Mouse (Mus musculus): ENCODE data around the gene Krtap5-4. TPM values are rescaled to one million over a fixed set of nuclear protein-coding genes. Genes with fewer than 3 reads are reported as not detected.

Gene Krtap5-4
- polyA plus RNA-seq, 1 experiment from 2014 or later: not detected

GRCm38 (mm10) chr7:142351569-142351968 lies 48.2 kb downstream of the Krtap5-4 start:
- Histone ChIP-seq H3K27ac (ENCODE audit: low read length) (0 out of 2 replicates have a peak overlapping the region, but pooled peaks have one; percentile 43), H3K9ac (replicated peaks; ENCODE audit: low read depth, low read length) (no peak overlapping the region), H3K9me3 (ENCODE audit: control insufficient read depth, low read length) (no peaks in the 10 kb centered on the region), H3K4me3 (replicated peaks; ENCODE audit: low read length) (no peak overlapping the region), H3K4me2 (ENCODE audit: low read length) (no peak overlapping the region), H3K36me3 (ENCODE audit: control insufficient read depth, insufficient read depth) (no peaks in the 10 kb centered on the region), H3K4me1 (replicated peaks; ENCODE audit: control insufficient read depth, insufficient read depth, low read length) (peaks cover 18% of the 10 kb centered on the region), H3K27me3 (replicated peaks; ENCODE audit: control insufficient read depth, insufficient read depth, low read length) (no peaks in the 10 kb centered on the region)
- 52% methylated on average over 5 of the region's 5 CpGs for WGBS
- peak; percentile 70 for ATAC-seq

- H3K4me1 ChIP-seq (replicated peaks; ENCODE audit: control insufficient read depth, insufficient read depth, low read length): peaks cover 18% of the 10 kb centered on the region
- H3K9me3 ChIP-seq (ENCODE audit: control insufficient read depth, low read length): no peaks in the 10 kb centered on the region
- no peaks in the 10 kb centered on the region for H3K36me3 ChIP-seq (ENCODE audit: control insufficient read depth, insufficient read depth)
- no peak for ATAC-seq
- no peak overlapping the region for H3K4me2 ChIP-seq (ENCODE audit: low read length)
- 75% methylated on average over 5 of the region's 5 CpGs for WGBS
- no peak overlapping the region for H3K9ac ChIP-seq (replicated peaks; ENCODE audit: low read depth, low read length)
- H3K27ac ChIP-seq (ENCODE audit: low read length): no peak overlapping the region
- no peaks in the 10 kb centered on the region for H3K27me3 ChIP-seq (replicated peaks; ENCODE audit: control insufficient read depth, insufficient read depth, low read length)
- no peak overlapping the region for H3K4me3 ChIP-seq (replicated peaks; ENCODE audit: low read length)
Measured at GRCm38 (mm10) chr7:142353854-142354253, 50.5 kb downstream of the Krtap5-4 start.

Other genes with a start within 250 kb of the Krtap5-4 start
- 53.2 and 54.2 TPM in 2 replicates for gene Mob2, start 242.5 kb upstream of the Krtap5-4 start, polyA plus RNA-seq (2015; fragmentation: Nextera tagmentation; extraction: Ambion mirVana)
- gene Dusp8, start 207.7 kb upstream of the Krtap5-4 start, polyA plus RNA-seq (2015; fragmentation: Nextera tagmentation; extraction: Ambion mirVana): 84.9 and 98.7 TPM in 2 replicates
- gene Gm45618, start 182.8 kb upstream of the Krtap5-4 start, polyA plus RNA-seq (2015; fragmentation: Nextera tagmentation; extraction: Ambion mirVana): 0.34 TPM in 1 of 2 replicates, not detected in the other
- not detected in 2 replicates for gene Gm39115, start 167.5 kb upstream of the Krtap5-4 start, polyA plus RNA-seq (2015; fragmentation: Nextera tagmentation; extraction: Ambion mirVana)
- not detected in 2 replicates for gene Gm45337, start 158.9 kb upstream of the Krtap5-4 start, polyA plus RNA-seq (2015; fragmentation: Nextera tagmentation; extraction: Ambion mirVana)
- gene Gm29735, start 146.4 kb upstream of the Krtap5-4 start, polyA plus RNA-seq (2015; fragmentation: Nextera tagmentation; extraction: Ambion mirVana): not detected in 2 replicates
- gene Gm4553, start 137.8 kb upstream of the Krtap5-4 start, polyA plus RNA-seq (2015; fragmentation: Nextera tagmentation; extraction: Ambion mirVana): not detected in 2 replicates
- gene Krtap5-2, start 127.5 kb upstream of the Krtap5-4 start, polyA plus RNA-seq (2015; fragmentation: Nextera tagmentation; extraction: Ambion mirVana): not detected in 2 replicates
- not detected in 2 replicates for gene Gm10153, start 113.2 kb upstream of the Krtap5-4 start, polyA plus RNA-seq (2015; fragmentation: Nextera tagmentation; extraction: Ambion mirVana)
- not detected in 2 replicates for gene Krtap5-3, start 102.2 kb upstream of the Krtap5-4 start, polyA plus RNA-seq (2015; fragmentation: Nextera tagmentation; extraction: Ambion mirVana)
- not detected in 2 replicates for gene Gm7579, start 91.7 kb upstream of the Krtap5-4 start, polyA plus RNA-seq (2015; fragmentation: Nextera tagmentation; extraction: Ambion mirVana)
- gene Krtap5-5, start 73.6 kb upstream of the Krtap5-4 start, polyA plus RNA-seq (2015; fragmentation: Nextera tagmentation; extraction: Ambion mirVana): not detected in 2 replicates
- not detected in 2 replicates for gene Gm40460, start 62.5 kb upstream of the Krtap5-4 start, polyA plus RNA-seq (2015; fragmentation: Nextera tagmentation; extraction: Ambion mirVana)
- not detected in 2 replicates for gene Gm2431, start 45.2 kb upstream of the Krtap5-4 start, polyA plus RNA-seq (2015; fragmentation: Nextera tagmentation; extraction: Ambion mirVana)
- gene Gm4559, start 29.2 kb upstream of the Krtap5-4 start, polyA plus RNA-seq (2015; fragmentation: Nextera tagmentation; extraction: Ambion mirVana): not detected in 2 replicates
- gene Krtap5-1, start 6.4 kb upstream of the Krtap5-4 start, polyA plus RNA-seq (2015; fragmentation: Nextera tagmentation; extraction: Ambion mirVana): not detected in 2 replicates
- 2.6 and 3.8 TPM in 2 replicates for gene Ifitm10, start 70.2 kb downstream of the Krtap5-4 start, polyA plus RNA-seq (2015; fragmentation: Nextera tagmentation; extraction: Ambion mirVana)
- not detected in 2 replicates for gene Gm49369, start 79.1 kb downstream of the Krtap5-4 start, polyA plus RNA-seq (2015; fragmentation: Nextera tagmentation; extraction: Ambion mirVana)
- gene Ctsd, start 84.5 kb downstream of the Krtap5-4 start, polyA plus RNA-seq (2015; fragmentation: Nextera tagmentation; extraction: Ambion mirVana): 203 and 208 TPM in 2 replicates
- not detected in 2 replicates for gene Syt8, start 131.3 kb downstream of the Krtap5-4 start, polyA plus RNA-seq (2015; fragmentation: Nextera tagmentation; extraction: Ambion mirVana)
- gene Tnni2, start 138.3 kb downstream of the Krtap5-4 start, polyA plus RNA-seq (2015; fragmentation: Nextera tagmentation; extraction: Ambion mirVana): 0.89 TPM in 1 of 2 replicates, not detected in the other
- 3.5 and 5.5 TPM in 2 replicates for gene Lsp1, start 157.3 kb downstream of the Krtap5-4 start, polyA plus RNA-seq (2015; fragmentation: Nextera tagmentation; extraction: Ambion mirVana)
- 0.73 and 1.2 TPM in 2 replicates for gene Tnnt3, start 195.3 kb downstream of the Krtap5-4 start, polyA plus RNA-seq (2015; fragmentation: Nextera tagmentation; extraction: Ambion mirVana)
- gene Mrpl23, start 229.1 kb downstream of the Krtap5-4 start, polyA plus RNA-seq (2015; fragmentation: Nextera tagmentation; extraction: Ambion mirVana): 16.0 and 23.0 TPM in 2 replicates